In the genomic region with DNA sequence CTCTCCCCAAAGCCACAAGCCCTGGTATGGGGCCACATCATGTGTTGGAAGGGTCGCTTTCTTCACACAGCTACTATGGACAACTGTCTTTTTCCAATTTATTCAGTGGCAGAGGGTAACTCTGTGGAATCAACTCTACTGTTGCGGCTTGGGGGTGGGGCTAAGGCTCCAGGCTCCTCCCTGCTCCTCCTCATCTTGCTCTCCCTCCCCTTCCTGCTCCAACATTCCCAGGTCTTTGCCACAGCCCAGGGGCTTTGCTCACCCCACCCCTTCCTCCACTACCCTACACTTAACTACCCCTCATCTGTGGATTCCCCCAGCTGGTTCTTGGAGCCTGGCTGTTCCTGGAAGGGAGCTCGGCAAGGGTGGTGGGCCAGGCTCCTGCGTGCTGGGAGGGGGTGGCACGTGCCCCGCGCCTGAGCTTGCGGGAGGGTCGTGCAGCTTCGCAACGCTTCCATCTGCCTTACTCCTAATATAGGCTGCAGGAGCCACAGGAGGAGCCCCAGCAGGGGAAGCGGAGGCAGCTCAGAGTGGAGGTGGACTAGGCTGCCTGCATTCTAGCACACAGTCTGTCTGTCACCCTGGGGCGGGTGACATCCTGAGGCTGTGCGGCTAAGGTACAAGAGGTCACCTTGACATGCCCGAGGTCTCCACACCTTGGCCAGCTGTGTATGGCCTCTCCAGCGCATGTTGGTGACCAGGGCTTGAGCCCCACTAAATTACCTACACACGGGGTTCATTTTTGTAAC, we compare ENCODE assay signal across 10 mouse cellular contexts.
DNase-seq lines count a peak whose midpoint lies in the region; ATAC-seq and TF ChIP-seq lines count a peak whose summit lies in the region.
"Had no signal": no experiment of that assay in that cellular context is flagged by ENCODE, and none has a peak within 500 bp of the region (broad histone marks: within the 10 kb centered on the region; RNA-seq: fewer than 3 reads in every experiment).

No protein-coding gene starts in this region.

- DNase-seq in forebrain, postnatal 0 days, result no peak
- DNase-seq in forebrain, embryonic 14.5 days (ENCODE audit: low spot score), result no peak
- DNase-seq in layer of hippocampus, postnatal 36 days, result peak; percentile 11 to 22
- no peak for DNase-seq in layer of hippocampus, postnatal 10 days (ENCODE audit: low spot score in 2 of 2)
- DNase-seq in right cerebral cortex, postnatal 14 days, result peak; percentile 37
- DNase-seq in gastrocnemius, postnatal 25 days, result no peak
- no peak for DNase-seq in urinary bladder, postnatal 10 days (ENCODE audit: low spot score)
- DNase-seq: B cell, adult 2 months had no signal

- ATAC-seq in forebrain, postnatal 0 days, result peak; percentile 42; the same call in 1 of the 2 replicates
- no peak for ATAC-seq in forebrain, embryonic 14.5 days
- 0 out of 2 replicates have a peak, but pooled peaks have one; percentile 38 for ATAC-seq in embryonic facial prominence, embryonic 13.5 days (ENCODE audit: insufficient number of reproducible peaks, insufficient read depth, low FRiP score, low TSS enrichment, low read depth)

- 44% methylated on average over 17 of the region's 17 CpGs for WGBS in forebrain, postnatal 0 days
- 39% methylated on average over 17 of the region's 17 CpGs for WGBS in forebrain, embryonic 14.5 days
- WGBS in embryonic facial prominence, embryonic 13.5 days, result 27% methylated on average over 17 of the region's 17 CpGs

- no peaks in the 10 kb centered on the region for H3K27me3 ChIP-seq in forebrain, postnatal 0 days (ENCODE audit: insufficient read depth, low read length)
- no peaks in the 10 kb centered on the region for H3K27me3 ChIP-seq in forebrain, embryonic 14.5 days (replicated peaks; ENCODE audit: control insufficient read depth, insufficient read depth, low read length)
- no peaks in the 10 kb centered on the region for H3K27me3 ChIP-seq in embryonic facial prominence, embryonic 13.5 days

- H3K4me3 ChIP-seq in forebrain, postnatal 0 days (ENCODE audit: low read depth, low read length), result no peak overlapping the region
- H3K4me3 ChIP-seq in forebrain, embryonic 14.5 days (ENCODE audit: low read depth, low read length), result no peak overlapping the region
- H3K4me3 ChIP-seq in embryonic facial prominence, embryonic 13.5 days, result peak overlapping the region; percentile 20; the same call in 1 of the 2 replicates

- H3K9ac ChIP-seq in forebrain, postnatal 0 days, result no peak overlapping the region; the same call in 1 of the 2 replicates
- no peak overlapping the region for H3K9ac ChIP-seq in forebrain, embryonic 14.5 days (ENCODE audit: low read length)
- H3K9ac ChIP-seq in embryonic facial prominence, embryonic 13.5 days, result peak overlapping the region; percentile 53

- no peak overlapping the region for H3K27ac ChIP-seq in forebrain, postnatal 0 days (ENCODE audit: low read depth, low read length)
- H3K27ac ChIP-seq in forebrain, embryonic 14.5 days (ENCODE audit: low read depth, low read length), result no peak overlapping the region
- H3K27ac ChIP-seq in embryonic facial prominence, embryonic 13.5 days, result no peak overlapping the region; the same call in 1 of the 2 replicates

- TF ChIP-seq CTCF in forebrain, postnatal 0 days (IDR thresholded peaks at IDR 0.05; ENCODE audit: low read depth), result no peak

- no peaks in the 10 kb centered on the region for H3K9me3 ChIP-seq in forebrain, postnatal 0 days (ENCODE audit: low read length)
- H3K9me3 ChIP-seq in forebrain, embryonic 14.5 days (replicated peaks; ENCODE audit: control insufficient read depth, low read length), result no peaks in the 10 kb centered on the region
- H3K9me3 ChIP-seq in embryonic facial prominence, embryonic 13.5 days, result no peaks in the 10 kb centered on the region

- no peak overlapping the region for H3K4me2 ChIP-seq in forebrain, postnatal 0 days (ENCODE audit: low read depth)
- no peak overlapping the region for H3K4me2 ChIP-seq in forebrain, embryonic 14.5 days (ENCODE audit: low read length)
- H3K4me2 ChIP-seq in embryonic facial prominence, embryonic 13.5 days, result peak overlapping the region; percentile 54
- H3K4me2 ChIP-seq: liver, embryonic 11.5 days had no signal

- H3K4me1 ChIP-seq in forebrain, postnatal 0 days (ENCODE audit: insufficient read depth), result peaks cover 3% of the 10 kb centered on the region
- peaks cover 12% of the 10 kb centered on the region for H3K4me1 ChIP-seq in forebrain, embryonic 14.5 days (ENCODE audit: control insufficient read depth, insufficient read depth, low read length)
- peaks cover 31% of the 10 kb centered on the region for H3K4me1 ChIP-seq in embryonic facial prominence, embryonic 13.5 days

- H3K36me3 ChIP-seq in forebrain, postnatal 0 days (ENCODE audit: insufficient read depth), result no peaks in the 10 kb centered on the region
- no peaks in the 10 kb centered on the region for H3K36me3 ChIP-seq in forebrain, embryonic 14.5 days (ENCODE audit: control insufficient read depth, insufficient read depth, low read length)
- H3K36me3 ChIP-seq in embryonic facial prominence, embryonic 13.5 days, result no peaks in the 10 kb centered on the region

Comparison
In these comparisons a context has a peak if more than half of its experiments do, and no peak if none do; other contexts are left out.
1. DNase-seq: peak in layer of hippocampus, postnatal 36 days (2 of 2) and right cerebral cortex, postnatal 14 days (single experiment); none in forebrain, postnatal 0 days (single experiment), forebrain, embryonic 14.5 days (single experiment), layer of hippocampus, postnatal 10 days (0 of 2), gastrocnemius, postnatal 25 days (single experiment) and urinary bladder, postnatal 10 days (single experiment).